Comparison of ENCODE assay signal across 15 mouse cellular contexts in genomic region chr10:65716914-65717610, GRCm38 (mm10).
"Had no signal": no experiment of that assay in that cellular context is flagged by ENCODE, and none has a peak within 500 bp of the region (broad histone marks: within the 10 kb centered on the region; RNA-seq: fewer than 3 reads in every experiment).

No protein-coding gene starts in this region.

- H3K9me3 ChIP-seq: midbrain, embryonic 10.5 days; midbrain, embryonic 12.5 days; stomach, embryonic 15.5 days had no signal

- H3K9ac ChIP-seq: liver, embryonic 14.5 days; lung, embryonic 14.5 days; midbrain, embryonic 12.5 days; stomach, embryonic 15.5 days had no signal

- DNase-seq: lung, adult 18-20 months; lung, embryonic 14.5 days; lung, postnatal 10 days; lung, postnatal 4 days; midbrain, embryonic 14.5 days; right cerebral cortex, postnatal 14 days; thymus, adult 2 months; thymus, postnatal 25 days; thymus, postnatal 4 days had no signal

- H3K4me3 ChIP-seq: midbrain, embryonic 10.5 days; midbrain, embryonic 12.5 days; stomach, embryonic 15.5 days had no signal

- H3K4me1 ChIP-seq: midbrain, embryonic 10.5 days; midbrain, embryonic 12.5 days; stomach, embryonic 15.5 days had no signal

- H3K27ac ChIP-seq: liver, embryonic 14.5 days; midbrain, embryonic 10.5 days; midbrain, embryonic 12.5 days; stomach, embryonic 15.5 days; stomach, postnatal 0 days had no signal

- H3K27me3 ChIP-seq: midbrain, embryonic 12.5 days; stomach, embryonic 15.5 days had no signal

- ATAC-seq: midbrain, embryonic 16.5 days had no signal

- H3K36me3 ChIP-seq: midbrain, embryonic 10.5 days; midbrain, embryonic 12.5 days; stomach, embryonic 15.5 days had no signal

- H3K4me2 ChIP-seq: lung, embryonic 14.5 days; midbrain, embryonic 12.5 days; stomach, embryonic 15.5 days had no signal
